Mouse (Mus musculus) neural tube, embryonic 13.5 days (tissue): ENCODE measurements around the gene Pxmp2. TPM values are rescaled to one million over a fixed set of nuclear protein-coding genes. Genes with fewer than 3 reads are reported as not detected.

ENCODE experiments used
- ATAC-seq: fragments of 200-750 bp; cut with Nextera tagmentation; 2 replicates; pipeline ENCODE4 v1.8.0; 2017; ENCODE audit warnings: low read depth, mild to moderate bottlenecking, moderate TSS enrichment, moderate library complexity
- H3K27ac ChIP-seq: fragments of 300-500 bp; sonication (generic); replicated peaks from 2 replicates; pipeline ENCODE4 v1.5.1; 2015; ENCODE audit warnings: moderate library complexity, mild to moderate bottlenecking, inconsistent platforms
- H3K27me3 ChIP-seq: fragments of 300-500 bp; sonication (generic); 2 replicates; pipeline ENCODE4 v1.6.1; 2015; ENCODE audit warnings: mild to moderate bottlenecking, inconsistent platforms
- H3K36me3 ChIP-seq: fragments of 300-500 bp; sonication (generic); 2 replicates; pipeline ENCODE4 v1.6.1; 2015; ENCODE audit warnings: mild to moderate bottlenecking, inconsistent platforms
- H3K4me1 ChIP-seq: fragments of 300-500 bp; sonication (generic); replicated peaks from 2 replicates; pipeline ENCODE4 v1.6.1; 2015; ENCODE audit warnings: inconsistent platforms
- H3K4me2 ChIP-seq: fragments of 300-500 bp; sonication (generic); 2 replicates; pipeline ENCODE4 v1.6.1; 2015; ENCODE audit warnings: inconsistent platforms, mild to moderate bottlenecking, moderate library complexity
- H3K4me3 ChIP-seq: fragments of 300-500 bp; sonication (generic); 2 replicates; pipeline ENCODE4 v1.5.1; 2015; ENCODE audit warnings: mild to moderate bottlenecking, inconsistent platforms
- H3K9ac ChIP-seq: fragments of 300-500 bp; sonication (generic); 2 replicates; pipeline ENCODE4 v1.6.1; 2015; ENCODE audit warnings: moderate library complexity, mild to moderate bottlenecking, inconsistent platforms
- H3K9me3 ChIP-seq: fragments of 300-500 bp; sonication (generic); 2 replicates; pipeline ENCODE4 v1.6.1; 2016; ENCODE audit warnings: inconsistent platforms
- WGBS: fragments of 180-500 bp; shearing (Covaris S2); methylation state at CpG from one replicate; pipeline ENCODE4 v1.1.7; 2015; 5-methylcytosine and 5-hydroxymethylcytosine counted together
- polyA plus RNA-seq: library from polyadenylated mRNA; unstranded; fragments of >200 nt; fragmentation: Nextera tagmentation; extraction: Ambion mirVana; gene quantifications from 2 replicates; pipeline ENCODE4 v1.2.1, GENCODE M21; 2015

Gene Pxmp2
- polyA plus RNA-seq, 1 experiment from 2014 or later = 8.1 TPM

DNA sequence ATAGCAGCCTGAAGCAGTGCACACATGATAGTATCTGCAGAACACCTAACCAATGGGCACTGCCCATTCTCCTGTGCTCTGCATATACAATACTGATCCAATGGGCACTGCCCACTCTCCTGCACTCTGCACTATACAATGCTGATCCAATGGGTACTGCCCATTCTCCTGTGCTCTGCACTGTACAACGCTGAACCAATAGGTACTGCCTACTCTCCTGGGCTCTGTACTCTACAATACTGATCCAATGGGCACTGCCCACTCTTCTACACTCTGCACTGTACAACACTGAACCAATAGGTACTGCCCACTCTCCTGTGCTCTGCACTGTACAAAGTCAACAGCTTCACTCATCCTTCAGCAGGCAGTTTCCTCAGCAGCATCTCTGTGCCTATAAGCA is 9.1 kb downstream of the Pxmp2 start:
- Histone ChIP-seq H3K27me3 (no peaks in the 10 kb centered on the region), H3K4me3 (no peak overlapping the region), H3K4me2 (no peak overlapping the region), H3K9ac (no peak overlapping the region), H3K9me3 (no peaks in the 10 kb centered on the region), H3K4me1 (no peaks in the 10 kb centered on the region), H3K27ac (no peak overlapping the region), H3K36me3 (no peaks in the 10 kb centered on the region)
- WGBS = 92% methylated on average over 1 of the region's 1 CpGs
- no peak for ATAC-seq

DNA sequence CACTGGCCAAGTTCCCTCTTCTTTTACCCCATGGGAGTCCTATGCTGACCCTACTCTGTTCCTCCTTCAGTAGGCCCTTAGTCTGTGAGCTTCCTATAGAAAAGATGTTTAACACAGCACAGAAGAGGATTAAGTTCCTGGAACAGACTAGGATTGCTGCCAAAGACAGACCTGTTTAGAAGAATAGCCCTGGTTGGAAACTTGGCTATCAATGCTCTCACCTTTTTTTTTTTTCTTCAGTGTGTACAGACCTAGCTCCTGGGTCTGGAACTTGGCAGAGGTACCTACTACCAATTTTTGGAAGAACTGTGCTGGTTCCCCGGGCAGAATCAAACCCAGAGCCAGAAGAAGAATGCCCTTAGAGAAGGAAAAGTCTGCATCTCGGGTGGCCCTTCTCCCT is 9.6 kb downstream of the Pxmp2 start:
- 74% methylated on average over 2 of the region's 2 CpGs for WGBS
- no peak for ATAC-seq

DNA sequence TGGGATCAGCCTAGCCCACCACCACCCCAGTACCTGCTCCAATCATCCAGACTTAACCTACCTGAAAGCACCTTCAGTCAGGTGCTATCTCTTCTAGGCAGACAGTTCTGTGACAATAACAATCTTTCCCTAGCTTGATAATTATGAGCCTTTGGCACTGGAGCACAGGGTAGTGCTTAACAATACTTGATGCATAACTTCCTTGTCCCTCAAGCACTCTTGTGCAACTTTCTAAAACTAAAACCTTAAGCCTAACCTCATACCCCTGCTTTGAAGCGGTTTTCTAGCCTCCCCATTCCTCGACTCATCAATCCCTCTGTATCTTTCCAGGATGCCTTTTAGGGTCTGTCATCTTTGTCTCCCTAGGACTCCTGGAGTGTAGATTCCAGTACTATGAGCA is 11.1 kb downstream of the Pxmp2 start:
- Histone ChIP-seq H3K27me3 (no peaks in the 10 kb centered on the region), H3K36me3 (no peaks in the 10 kb centered on the region), H3K4me2 (no peak overlapping the region), H3K9me3 (no peaks in the 10 kb centered on the region), H3K4me1 (no peaks in the 10 kb centered on the region), H3K9ac (no peak overlapping the region), H3K27ac (no peak overlapping the region), H3K4me3 (no peak overlapping the region)
- WGBS = 59% methylated on average over 2 of the region's 2 CpGs
- ATAC-seq = no peak

More for the DNA sequence above, 9.6 kb downstream of the Pxmp2 start:
- Histone ChIP-seq H3K4me2 (no peak overlapping the region), H3K4me1 (no peaks in the 10 kb centered on the region), H3K27me3 (no peaks in the 10 kb centered on the region), H3K27ac (no peak overlapping the region), H3K9ac (no peak overlapping the region), H3K9me3 (no peaks in the 10 kb centered on the region), H3K4me3 (no peak overlapping the region), H3K36me3 (no peaks in the 10 kb centered on the region)

DNA sequence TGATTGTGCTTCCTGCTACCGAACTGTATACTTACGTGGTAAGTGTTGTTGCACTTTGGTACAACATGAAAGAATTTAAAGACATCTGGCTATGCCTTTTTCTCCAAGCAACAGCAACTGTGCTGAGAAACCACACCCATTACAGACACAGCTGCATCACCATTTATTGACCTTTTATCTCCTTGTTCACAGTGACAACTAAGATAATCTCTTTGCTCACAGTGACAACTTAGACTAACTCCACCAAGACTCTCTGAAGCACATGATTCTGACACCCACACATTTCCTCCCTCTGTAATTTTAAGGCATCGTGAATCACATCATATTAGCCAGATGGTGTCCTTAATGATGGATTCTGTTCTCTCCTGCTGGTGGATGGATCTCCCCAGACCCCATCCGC is 11.8 kb downstream of the Pxmp2 start:
- ATAC-seq = no peak
- Histone ChIP-seq H3K4me3 (no peak overlapping the region), H3K4me1 (peaks cover under 1% of the 10 kb centered on the region), H3K27me3 (no peaks in the 10 kb centered on the region), H3K9me3 (no peaks in the 10 kb centered on the region), H3K4me2 (no peak overlapping the region), H3K36me3 (no peaks in the 10 kb centered on the region), H3K9ac (no peak overlapping the region), H3K27ac (no peak overlapping the region)
- WGBS = 86% methylated on average over 4 of the region's 4 CpGs

GRCm38 (mm10) chr5:110270242-110270641 is 15.7 kb downstream of the Pxmp2 start:
- 0 out of 2 replicates have a peak, but pooled peaks have one; percentile 10 for ATAC-seq
- H3K36me3 ChIP-seq = peaks cover 23% of the 10 kb centered on the region
- WGBS = 93% methylated on average over 6 of the region's 6 CpGs
- no peak overlapping the region for H3K4me3 ChIP-seq
- H3K4me2 ChIP-seq = 0 out of 2 replicates have a peak overlapping the region, but pooled peaks have one; percentile 14
- H3K9me3 ChIP-seq = no peaks in the 10 kb centered on the region
- no peaks in the 10 kb centered on the region for H3K27me3 ChIP-seq
- no peak overlapping the region for H3K9ac ChIP-seq
- peaks cover 11% of the 10 kb centered on the region for H3K4me1 ChIP-seq
- H3K27ac ChIP-seq = no peak overlapping the region

DNA sequence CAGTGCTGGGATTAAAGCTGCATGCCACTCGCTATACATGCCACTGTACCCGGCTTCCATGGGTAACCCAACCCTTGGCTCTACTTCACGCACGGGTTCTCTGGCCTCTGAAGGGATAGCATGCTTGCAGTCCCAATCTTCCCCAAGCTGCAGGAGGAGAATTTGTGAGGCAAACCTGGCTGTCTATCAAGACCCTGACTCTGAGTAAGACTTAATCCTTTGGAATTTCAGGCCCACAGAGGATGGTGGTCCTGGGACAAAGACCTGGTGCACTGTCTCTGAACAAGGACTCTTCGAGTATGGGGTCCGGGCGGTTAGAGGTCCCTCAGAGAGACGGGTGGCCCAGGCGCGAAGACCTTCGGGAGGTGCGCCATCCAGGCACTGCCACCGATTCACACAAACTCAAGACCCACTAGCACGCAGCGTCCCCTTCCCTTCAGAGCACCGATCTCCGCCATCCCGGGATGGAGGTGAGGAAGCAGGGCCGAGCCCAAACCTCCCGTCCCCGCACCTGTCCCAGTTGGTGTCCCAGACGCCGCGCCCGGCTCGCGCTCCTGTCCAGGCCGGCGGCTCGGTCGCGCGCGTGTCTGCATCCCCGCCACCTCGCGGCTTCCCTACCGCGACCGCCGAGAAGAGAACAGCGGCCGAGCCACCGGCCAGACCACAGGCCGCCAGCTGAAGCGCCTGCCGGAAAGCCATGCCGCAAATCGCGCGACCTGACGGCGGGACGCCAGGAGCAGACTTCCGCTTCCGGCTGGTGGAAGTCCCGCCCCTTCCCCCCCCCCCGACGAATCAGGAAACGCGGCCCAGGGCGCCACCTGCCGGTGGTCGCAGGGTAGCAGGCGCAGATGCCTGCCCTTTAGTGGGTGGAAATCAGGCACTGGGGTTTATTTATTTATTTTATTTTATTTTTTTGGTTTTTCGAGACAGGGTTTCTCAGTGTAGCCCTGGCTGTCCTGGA is 16.6 kb downstream of the Pxmp2 start, which contains the start of gene Pgam5:
TSS of gene Pgam5 (minus strand) at position 773 of the 961 bp plus-strand sequence.
- peak within 1 kb of the TSS; percentile 89 for H3K9ac ChIP-seq
- H3K27me3 ChIP-seq = no peaks in the 10 kb centered on the region
- peak within 1 kb of the TSS; percentile 96 for H3K4me2 ChIP-seq
- H3K4me1 ChIP-seq = peaks cover 11% of the 10 kb centered on the region
- peak within 1 kb of the TSS; percentile 69 for H3K4me3 ChIP-seq
- WGBS = under 1% methylated on average over 61 of the region's 66 CpGs
- H3K36me3 ChIP-seq = peaks cover 32% of the 10 kb centered on the region
- H3K9me3 ChIP-seq = no peaks in the 10 kb centered on the region
- peak; percentile 90 for ATAC-seq
- H3K27ac ChIP-seq = peak within 1 kb of the TSS; percentile 50

DNA sequence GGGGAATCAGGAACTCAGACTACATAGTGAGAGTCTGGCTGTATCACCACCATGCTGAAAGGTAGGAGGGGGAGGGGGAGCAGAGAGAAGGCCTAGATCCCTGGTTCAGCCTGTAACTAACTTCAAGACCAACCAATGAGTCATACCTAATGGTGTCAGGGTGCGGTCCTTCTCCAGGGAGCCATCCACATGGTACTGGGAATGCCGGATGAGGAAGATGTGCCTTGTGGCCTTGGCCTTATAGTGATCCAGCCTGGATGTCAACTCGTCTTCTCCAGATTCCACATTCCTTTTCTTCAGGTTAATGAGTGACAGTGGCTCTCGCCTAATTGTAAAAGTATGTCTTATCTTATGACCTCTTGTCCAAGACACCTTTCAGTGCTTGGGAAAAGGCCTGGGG is 19.0 kb downstream of the Pxmp2 start:
- H3K4me1 ChIP-seq = peaks cover 11% of the 10 kb centered on the region
- no peaks in the 10 kb centered on the region for H3K27me3 ChIP-seq
- H3K9me3 ChIP-seq = no peaks in the 10 kb centered on the region
- peaks cover 45% of the 10 kb centered on the region for H3K36me3 ChIP-seq
- no peak overlapping the region for H3K9ac ChIP-seq
- ATAC-seq = no peak
- H3K4me3 ChIP-seq = no peak overlapping the region
- 95% methylated on average over 4 of the region's 4 CpGs for WGBS
- H3K27ac ChIP-seq = no peak overlapping the region
- H3K4me2 ChIP-seq = no peak overlapping the region

GRCm38 (mm10) chr5:110244091-110244490 is 41.9 kb downstream of the Pxmp2 start:
- Histone ChIP-seq H3K4me3 (no peak overlapping the region), H3K27ac (no peak overlapping the region), H3K9ac (no peak overlapping the region), H3K27me3 (no peaks in the 10 kb centered on the region), H3K36me3 (peaks cover 93% of the 10 kb centered on the region), H3K4me1 (no peaks in the 10 kb centered on the region), H3K9me3 (no peaks in the 10 kb centered on the region), H3K4me2 (no peak overlapping the region)
- WGBS = 92% methylated on average over 2 of the region's 2 CpGs
- ATAC-seq = no peak

DNA sequence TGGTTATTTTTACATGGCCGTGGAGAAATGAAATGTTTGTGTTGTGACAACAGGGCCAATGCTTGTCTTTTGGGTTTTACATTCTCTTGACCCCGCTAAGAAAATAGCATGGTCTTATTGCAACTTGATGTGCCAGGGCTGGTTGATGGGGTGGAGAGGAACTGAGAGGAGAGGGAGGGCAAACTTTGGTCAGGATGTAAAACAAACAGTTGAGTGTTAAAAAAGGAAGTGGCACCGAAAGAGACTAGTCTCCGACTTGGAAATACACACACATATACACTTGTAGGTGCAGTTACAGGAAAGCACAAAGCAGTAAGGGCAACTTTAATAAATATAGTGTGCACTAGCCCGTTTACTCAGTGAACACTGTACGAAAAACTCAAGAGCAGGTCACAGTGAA is 53.6 kb downstream of the Pxmp2 start:
- no peaks in the 10 kb centered on the region for H3K9me3 ChIP-seq
- WGBS = 86% methylated on average over 6 of the region's 6 CpGs
- H3K4me3 ChIP-seq = 0 out of 2 replicates have a peak overlapping the region, but pooled peaks have one; percentile 70

GRCm38 (mm10) chr5:110231638-110232037 is 54.3 kb downstream of the Pxmp2 start:
- Histone ChIP-seq H3K36me3 (peaks cover 36% of the 10 kb centered on the region), H3K27me3 (no peaks in the 10 kb centered on the region), H3K27ac (no peak overlapping the region), H3K9me3 (no peaks in the 10 kb centered on the region), H3K4me1 (peaks cover 24% of the 10 kb centered on the region), H3K4me3 (peak overlapping the region; percentile 70), H3K4me2 (peak overlapping the region; percentile 73), H3K9ac (peak overlapping the region; percentile 93)
- WGBS = 42% methylated on average over 13 of the region's 13 CpGs
- no peak for ATAC-seq

More for the DNA sequence above, 53.6 kb downstream of the Pxmp2 start:
- Histone ChIP-seq H3K27ac (no peak overlapping the region), H3K9ac (peak overlapping the region; percentile 22; the same call in 1 of the 2 replicates), H3K4me1 (peaks cover 24% of the 10 kb centered on the region), H3K27me3 (no peaks in the 10 kb centered on the region), H3K36me3 (peaks cover 36% of the 10 kb centered on the region), H3K4me2 (peak overlapping the region; percentile 73)
- no peak for ATAC-seq

GRCm38 (mm10) chr5:110230780-110231461 is 55.1 kb downstream of the Pxmp2 start, which contains the start of gene Ankle2:
TSS of gene Ankle2 (plus strand) at chr5:110231004.
- Histone ChIP-seq H3K4me2 (peak within 1 kb of the TSS; percentile 73), H3K27ac (peak within 1 kb of the TSS; percentile 94), H3K4me3 (peak within 1 kb of the TSS; percentile 70), H3K27me3 (no peaks in the 10 kb centered on the region), H3K4me1 (peaks cover 24% of the 10 kb centered on the region), H3K9ac (peak within 1 kb of the TSS; percentile 93), H3K36me3 (peaks cover 32% of the 10 kb centered on the region), H3K9me3 (no peaks in the 10 kb centered on the region)
- WGBS = under 1% methylated on average over 77 of the region's 81 CpGs
- peak; percentile 98 for ATAC-seq

DNA sequence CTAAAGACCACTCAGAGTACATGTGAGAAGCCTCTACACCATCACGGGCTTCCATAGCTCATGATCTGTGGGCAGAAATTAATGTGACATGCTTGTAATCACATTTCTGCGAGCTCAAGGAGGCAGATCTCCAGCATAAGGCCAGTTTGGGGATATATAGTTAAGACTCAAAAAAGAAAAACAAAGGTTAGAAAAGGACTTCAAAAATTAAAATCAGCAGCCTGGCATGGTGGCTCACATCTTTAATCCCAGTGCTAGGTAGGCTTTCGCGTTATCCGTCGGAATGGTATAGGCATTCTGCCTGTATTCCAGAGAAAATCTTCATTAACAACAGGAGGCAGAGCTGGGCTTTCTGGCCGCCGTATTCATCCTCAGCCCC is 55.6 kb downstream of the Pxmp2 start:
- Histone ChIP-seq H3K36me3 (peaks cover 32% of the 10 kb centered on the region), H3K27ac (peak overlapping the region; percentile 94), H3K4me3 (peak overlapping the region; percentile 70), H3K9ac (peak overlapping the region; percentile 93), H3K4me2 (peak overlapping the region; percentile 73), H3K4me1 (peaks cover 24% of the 10 kb centered on the region), H3K9me3 (no peaks in the 10 kb centered on the region), H3K27me3 (no peaks in the 10 kb centered on the region)
- WGBS = 8% methylated on average over 8 of the region's 8 CpGs
- peak; percentile 28; the same call in 1 of the 2 replicates for ATAC-seq
